Mouse (Mus musculus) layer of hippocampus, postnatal 36 days (tissue): ENCODE results near the gene Gcsh. TPM values are rescaled to one million over a fixed set of nuclear protein-coding genes. Genes with fewer than 3 reads are reported as not detected.
A peak's percentile ranks its signal among the peaks of the same experiment; 100 is the strongest.

ENCODE experiments used
- DNase-seq, 2 experiments: peaks; one replicate each; pipeline ENCODE4 v3.0.0; 2022
- total RNA-seq, 2 experiments: library from RNA; stranded (reverse); gene quantifications; 2 replicates each; pipeline ENCODE4 v1.2.3; 2021

The Gcsh gene
- total RNA-seq, 2 experiments from 2014 or later, result 40.3 to 46.2 TPM

DNA sequence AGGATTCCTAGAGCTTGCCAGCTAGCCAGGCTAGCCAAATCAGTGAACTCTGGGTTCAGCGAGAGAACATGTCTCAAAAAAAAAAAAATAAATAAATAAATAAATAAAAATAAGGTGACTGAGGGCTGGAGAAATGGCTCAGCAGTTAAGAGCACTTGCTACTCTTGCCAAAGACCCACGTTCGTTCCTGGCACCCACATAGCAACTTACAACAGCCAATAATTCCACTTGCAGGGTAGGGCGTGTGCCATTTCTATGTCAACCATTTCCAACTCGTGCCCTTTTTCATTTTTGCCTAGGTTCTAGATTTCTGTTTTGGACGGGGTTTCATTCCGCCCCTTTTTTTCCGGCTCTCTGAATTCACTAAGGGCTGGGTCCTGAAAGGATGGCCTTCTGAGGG, 15.3 kb downstream of the Gcsh start:
- no peak for DNase-seq

DNA sequence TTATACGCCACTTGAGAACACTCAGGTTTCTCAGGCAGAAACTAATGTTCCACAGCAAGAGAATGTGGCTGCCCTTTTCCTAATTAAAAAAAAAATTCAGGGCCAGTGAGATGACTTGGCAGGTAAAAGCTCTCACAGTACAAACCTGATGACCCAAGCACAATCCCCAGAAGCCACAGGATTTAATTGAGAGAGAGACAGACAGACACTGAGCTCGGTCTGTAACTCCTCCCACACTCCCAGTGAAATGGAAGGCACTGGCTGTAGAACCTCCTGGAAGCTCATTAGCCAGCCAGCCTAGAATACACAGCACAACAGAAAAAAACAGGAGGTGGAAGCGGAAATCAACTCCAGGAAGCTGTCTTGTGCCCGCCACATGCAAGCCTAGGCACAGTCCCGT, 17.7 kb downstream of the Gcsh start:
- DNase-seq, result no peak

DNA sequence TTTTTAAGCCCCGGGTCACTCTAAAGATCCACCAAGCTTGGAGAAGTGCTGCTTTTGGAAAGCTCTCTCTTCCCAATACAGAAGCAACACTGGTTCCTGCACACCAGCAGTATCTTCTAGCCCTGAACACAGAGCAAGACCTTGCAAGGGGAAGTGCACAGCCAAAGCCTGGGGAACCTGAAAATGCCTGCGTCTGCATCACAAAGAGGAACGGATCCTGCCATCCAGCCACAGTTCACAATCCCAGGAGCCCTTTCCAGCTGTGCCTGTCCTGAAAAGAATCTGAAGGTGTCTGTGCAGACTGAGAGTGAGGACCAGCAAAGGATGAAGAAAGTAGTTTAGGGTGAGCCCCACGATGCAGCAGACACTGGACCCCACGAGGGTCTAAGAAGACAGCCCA, 18.3 kb downstream of the Gcsh start:
- DNase-seq, result no peak

GRCm38 (mm10) chr8:116969531-116969930, 23.8 kb downstream of the Gcsh start:
- no peak for DNase-seq

DNA sequence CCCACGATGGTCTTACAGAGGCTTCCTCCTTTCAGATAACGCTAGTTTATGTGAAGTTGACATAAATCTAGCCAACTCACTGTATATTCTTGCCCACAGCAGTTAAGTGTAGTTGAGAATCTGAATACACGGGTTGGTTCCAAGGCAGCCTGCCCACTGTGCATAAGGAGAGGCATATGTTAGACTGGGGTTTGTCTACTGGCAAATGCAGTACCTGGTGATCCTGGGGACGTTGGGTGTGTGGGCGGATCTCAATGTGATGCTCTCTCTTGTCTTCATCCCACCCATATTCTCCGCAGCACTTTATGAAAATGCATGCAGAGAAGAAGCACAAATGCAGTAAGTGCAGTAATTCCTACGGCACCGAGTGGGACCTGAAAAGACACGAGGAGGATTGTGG, 38.9 kb downstream of the Gcsh start:
- DNase-seq, result peak; percentile 69 to 74

- no peak for DNase-seq
Measured at GRCm38 (mm10) chr8:116952428-116952827, 40.9 kb downstream of the Gcsh start.

GRCm38 (mm10) chr8:116951778-116952177, 41.6 kb downstream of the Gcsh start:
- DNase-seq, result no peak

- DNase-seq, result no peak
Measured at GRCm38 (mm10) chr8:116951369-116951768, 42.0 kb downstream of the Gcsh start.

DNA sequence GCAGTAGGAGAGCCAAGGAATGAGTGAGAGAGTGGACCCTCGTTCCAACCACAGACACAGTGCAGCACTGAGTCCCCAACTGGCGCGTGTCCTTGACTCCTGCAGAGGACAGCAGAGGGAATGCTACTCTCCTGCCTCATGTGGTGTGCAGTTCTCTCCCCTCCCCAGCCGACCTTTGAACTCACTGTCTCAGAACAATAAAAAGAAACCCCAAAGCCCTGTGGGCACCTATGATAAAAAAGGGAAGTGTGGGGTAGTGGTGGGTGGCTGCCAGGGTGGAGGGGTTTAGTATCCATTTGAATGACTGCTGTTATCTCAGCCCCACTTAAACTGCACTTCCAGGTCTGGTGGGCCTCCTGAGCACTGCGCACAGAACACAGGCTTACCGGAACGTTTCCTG, 45.7 kb downstream of the Gcsh start:
- no peak for DNase-seq

GRCm38 (mm10) chr8:116946851-116947250, 46.5 kb downstream of the Gcsh start:
- DNase-seq, result no peak

DNA sequence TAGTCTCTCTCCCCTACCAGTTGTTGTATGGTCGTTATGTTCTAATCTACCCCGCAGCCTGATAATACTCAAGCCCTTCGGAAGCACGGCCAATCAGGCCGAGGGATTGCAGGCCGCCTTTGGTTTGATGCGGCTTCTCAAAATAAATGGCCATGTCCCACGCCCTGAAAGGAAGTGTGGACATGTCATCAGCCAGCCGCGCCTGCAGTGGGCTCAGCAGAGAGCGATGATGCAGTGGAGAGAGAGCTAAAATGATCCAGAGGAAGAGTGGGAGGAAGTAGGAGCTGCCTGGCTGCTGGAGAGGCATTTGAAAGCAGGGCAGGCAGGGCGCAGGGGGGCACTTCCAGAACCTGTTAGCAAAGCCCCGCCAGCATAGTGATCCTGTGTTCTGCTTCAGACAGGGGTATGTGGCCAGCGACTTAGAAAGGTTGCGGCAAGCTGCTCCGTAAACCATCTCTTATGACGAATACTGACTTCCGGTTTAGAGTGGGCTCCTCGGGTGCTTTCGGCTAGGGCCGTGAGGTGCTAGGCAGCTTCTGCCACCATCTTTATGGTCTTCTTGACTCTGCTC, 47.0 kb downstream of the Gcsh start:
- DNase-seq, result peak in 1 of 2 experiments; percentile 21

DNA sequence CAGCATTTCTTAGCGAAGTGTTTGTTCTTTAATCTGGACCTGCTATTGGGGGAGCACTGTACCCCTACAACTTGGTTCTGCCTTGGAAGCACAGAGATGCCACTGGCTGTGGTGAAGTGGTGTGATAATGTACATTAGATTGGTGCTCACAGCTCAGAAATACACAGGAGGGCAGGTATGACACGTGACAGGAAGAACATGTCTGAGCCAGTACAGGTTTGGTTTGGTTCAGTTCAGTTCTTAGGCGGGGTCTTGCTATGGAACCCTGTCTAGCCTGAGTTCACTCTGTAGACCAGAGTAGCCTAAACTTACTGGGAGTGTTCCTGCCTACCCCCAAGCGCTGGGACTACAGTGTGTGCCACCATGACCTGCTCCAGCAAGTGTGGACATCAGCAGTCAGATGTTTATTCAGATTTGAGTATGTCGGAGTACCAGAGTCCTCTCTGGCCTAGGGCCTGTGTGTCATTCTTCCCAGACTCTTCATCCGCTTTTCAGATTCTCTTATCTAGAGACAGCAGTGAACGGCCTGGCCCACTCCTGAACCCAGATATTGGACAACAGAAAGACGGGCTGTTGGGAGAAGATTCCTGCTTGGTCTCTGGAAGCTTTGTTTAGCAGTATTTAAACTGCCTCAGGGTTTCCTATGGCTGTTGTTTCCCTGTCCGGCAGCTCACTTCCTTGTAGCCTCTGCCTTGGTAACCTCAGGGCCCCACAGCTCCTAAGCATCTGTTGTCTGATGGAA, 48.0 kb downstream of the Gcsh start:
- no peak for DNase-seq

GRCm38 (mm10) chr8:116944385-116944696, 49.0 kb downstream of the Gcsh start:
- no peak for DNase-seq

- DNase-seq, result peak; percentile 22 to 41
Measured at GRCm38 (mm10) chr8:116943555-116944384, 49.6 kb downstream of the Gcsh start.

GRCm38 (mm10) chr8:116943161-116943554, 50.2 kb downstream of the Gcsh start, which contains the start of gene Atmin:
TSS of gene Atmin (plus strand) at chr8:116943393.
- peak; percentile 76 for DNase-seq

DNA sequence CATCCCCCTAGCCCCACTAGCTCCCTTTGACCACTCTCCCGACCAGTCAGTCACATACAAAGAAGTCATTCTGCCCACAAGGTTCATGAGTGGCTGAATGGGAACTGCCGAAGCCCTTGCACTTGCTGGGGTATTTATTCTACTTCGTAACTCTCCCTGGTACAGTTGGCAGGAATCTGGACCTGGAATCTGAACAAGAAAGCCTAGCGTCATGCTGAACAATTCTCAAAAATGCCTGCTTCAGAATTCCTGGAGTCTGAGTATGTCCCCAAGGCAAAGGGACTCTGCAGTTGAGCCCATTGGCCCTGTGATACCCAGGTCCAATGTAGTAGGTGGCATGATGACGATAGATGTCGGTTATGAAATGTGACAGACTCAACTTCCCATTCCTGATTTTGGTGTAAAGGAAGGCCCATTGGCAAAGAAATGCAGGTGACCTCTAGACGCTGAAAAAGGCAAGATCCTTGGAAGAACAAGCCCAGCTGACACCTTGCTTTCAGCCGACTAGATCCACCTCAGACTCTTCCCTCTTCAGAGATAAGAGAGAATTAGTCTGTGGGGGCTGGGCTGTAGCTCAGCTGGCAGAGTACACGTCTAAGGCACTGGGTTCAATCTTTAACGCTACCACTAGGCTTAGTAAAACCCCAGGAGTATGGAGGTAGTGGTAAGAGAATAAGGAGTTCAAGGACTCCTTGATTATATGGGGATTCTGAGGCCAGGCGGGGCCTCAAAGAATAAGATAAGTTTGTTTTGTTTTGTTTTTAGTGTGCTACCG, 50.9 kb downstream of the Gcsh start:
- DNase-seq, result no peak

DNA sequence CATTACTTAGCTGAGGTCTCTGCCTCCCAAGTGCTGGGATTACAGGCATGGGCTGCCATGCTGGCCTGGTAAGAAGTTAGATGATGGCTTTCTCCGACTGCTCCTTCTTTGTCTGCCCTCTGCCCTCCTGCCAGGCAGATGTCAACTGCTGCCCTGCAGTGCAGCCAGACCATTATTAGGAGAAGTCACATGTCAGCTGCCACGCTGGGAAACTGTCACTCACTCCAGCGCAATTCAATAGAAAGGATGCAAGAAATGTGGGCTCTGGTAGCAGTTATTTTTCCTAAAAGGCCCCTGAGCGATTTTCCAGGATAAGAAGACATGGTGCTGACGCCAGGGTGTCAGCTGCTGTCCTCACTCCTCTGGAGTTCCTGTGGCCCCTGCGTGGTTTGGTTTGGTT, 57.8 kb downstream of the Gcsh start:
- DNase-seq, result no peak

DNA sequence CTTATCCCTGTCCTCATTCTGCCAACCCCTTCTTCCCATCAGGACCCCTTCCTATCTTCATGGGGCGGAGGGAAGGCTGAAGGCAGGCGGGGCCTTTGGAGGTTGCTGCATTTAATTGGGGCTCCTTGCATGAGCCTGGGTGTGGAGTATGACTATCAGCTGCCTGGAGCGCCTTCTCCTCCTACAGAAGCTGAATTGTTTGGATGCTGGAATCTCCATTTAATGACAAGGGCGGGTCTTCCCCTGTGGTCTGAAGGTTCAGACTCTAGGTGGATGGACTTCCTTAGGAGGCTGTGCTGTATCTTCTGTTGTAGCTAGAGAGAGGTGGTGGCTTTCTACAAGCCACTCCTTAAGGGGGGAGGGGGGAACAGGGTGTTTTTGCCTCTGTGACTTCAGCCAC, 58.4 kb downstream of the Gcsh start:
- no peak for DNase-seq
